Mouse (Mus musculus): Measurements from ENCODE around the gene Ilvbl.
A peak's percentile ranks its signal among the peaks of the same experiment; 100 is the strongest.
"Not testable (repeated sequence)": the region's sequence is repeated elsewhere in the genome, so short reads cannot be mapped to it uniquely, and the experiment has no call there.

Gene Ilvbl

GRCm38 (mm10) chr10:78574250-78575104 is at the start of gene Ilvbl:
TSS of gene Ilvbl (plus strand) at chr10:78574346.
- Histone ChIP-seq H3K4me1 (replicated peaks; ENCODE audit: low read depth, low read length) (peaks cover 19% of the 10 kb centered on the region), H3K9me3 (ENCODE audit: low read length) (no peaks in the 10 kb centered on the region), H3K27me3 (ENCODE audit: insufficient read depth, low read length) (peaks cover 6% of the 10 kb centered on the region; the same call in 1 of the 2 replicates), H3K36me3 (ENCODE audit: insufficient read depth, low read length) (peaks cover 30% of the 10 kb centered on the region), H3K4me3 (replicated peaks; ENCODE audit: low read length) (peak within 1 kb of the TSS; percentile 86)
- TF ChIP-seq CTCF (conservative IDR thresholded peaks at IDR 0.05; ENCODE audit: low read length) (no peak), POU5F1 (IDR thresholded peaks at IDR 0.05; ENCODE audit: borderline replicate concordance, low read length) (no peak), NANOG (IDR thresholded peaks at IDR 0.05; ENCODE audit: borderline replicate concordance, low read length) (no peak)

- H3K4me1 ChIP-seq (replicated peaks; ENCODE audit: low read depth, low read length); H3K9me3 ChIP-seq (ENCODE audit: low read length); H3K36me3 ChIP-seq (ENCODE audit: insufficient read depth, low read length); H3K4me3 ChIP-seq (replicated peaks; ENCODE audit: low read length); H3K27me3 ChIP-seq (ENCODE audit: insufficient read depth, low read length): not testable (repeated sequence)
These were observed 49.1 kb upstream of the Ilvbl start for GRCm38 (mm10) chr10:78525071-78525470.

- TF ChIP-seq POU5F1 (IDR thresholded peaks at IDR 0.05; ENCODE audit: borderline replicate concordance, low read length), result no peak
- H3K4me3 ChIP-seq (replicated peaks; ENCODE audit: low read length), result no peak overlapping the region
- no peaks in the 10 kb centered on the region for H3K9me3 ChIP-seq (ENCODE audit: low read length)
- no peaks in the 10 kb centered on the region for H3K27me3 ChIP-seq (ENCODE audit: insufficient read depth, low read length)
- no peaks in the 10 kb centered on the region for H3K36me3 ChIP-seq (ENCODE audit: insufficient read depth, low read length)
- H3K4me1 ChIP-seq (replicated peaks; ENCODE audit: low read depth, low read length), result no peaks in the 10 kb centered on the region
These were observed 48.6 kb upstream of the Ilvbl start for GRCm38 (mm10) chr10:78525511-78525910.

- TF ChIP-seq POU5F1 (IDR thresholded peaks at IDR 0.05; ENCODE audit: borderline replicate concordance, low read length) (no peak), NANOG (IDR thresholded peaks at IDR 0.05; ENCODE audit: borderline replicate concordance, low read length) (no peak), CTCF (conservative IDR thresholded peaks at IDR 0.05; ENCODE audit: low read length) (no peak)
- Histone ChIP-seq H3K4me1 (replicated peaks; ENCODE audit: low read depth, low read length) (no peaks in the 10 kb centered on the region), H3K36me3 (ENCODE audit: insufficient read depth, low read length) (no peaks in the 10 kb centered on the region), H3K4me3 (replicated peaks; ENCODE audit: low read length) (no peak overlapping the region), H3K27me3 (ENCODE audit: insufficient read depth, low read length) (no peaks in the 10 kb centered on the region), H3K9me3 (ENCODE audit: low read length) (no peaks in the 10 kb centered on the region; the same call in 1 of the 2 replicates)
These were observed 33.2 kb upstream of the Ilvbl start for GRCm38 (mm10) chr10:78540943-78541342.

- Histone ChIP-seq H3K9me3 (ENCODE audit: low read length) (no peaks in the 10 kb centered on the region), H3K4me1 (replicated peaks; ENCODE audit: low read depth, low read length) (no peaks in the 10 kb centered on the region), H3K36me3 (ENCODE audit: insufficient read depth, low read length) (no peaks in the 10 kb centered on the region), H3K4me3 (replicated peaks; ENCODE audit: low read length) (no peak overlapping the region), H3K27me3 (ENCODE audit: insufficient read depth, low read length) (0 out of 2 replicates have a peak, but pooled peaks cover 2% of the 10 kb centered on the region)
- TF ChIP-seq POU5F1 (IDR thresholded peaks at IDR 0.05; ENCODE audit: borderline replicate concordance, low read length) (no peak), CTCF (conservative IDR thresholded peaks at IDR 0.05; ENCODE audit: low read length) (no peak), NANOG (IDR thresholded peaks at IDR 0.05; ENCODE audit: borderline replicate concordance, low read length) (no peak)
These were observed 9.1 kb upstream of the Ilvbl start for GRCm38 (mm10) chr10:78565070-78565469.

GRCm38 (mm10) chr10:78569191-78569590 is 5.0 kb upstream of the Ilvbl start:
- TF ChIP-seq CTCF (conservative IDR thresholded peaks at IDR 0.05; ENCODE audit: low read length) (no peak), NANOG (IDR thresholded peaks at IDR 0.05; ENCODE audit: borderline replicate concordance, low read length) (no peak), POU5F1 (IDR thresholded peaks at IDR 0.05; ENCODE audit: borderline replicate concordance, low read length) (no peak)
- H3K27me3 ChIP-seq (ENCODE audit: insufficient read depth, low read length), result peaks cover 6% of the 10 kb centered on the region; the same call in 1 of the 2 replicates

GRCm38 (mm10) chr10:78569686-78570085 is 4.5 kb upstream of the Ilvbl start:
- Histone ChIP-seq H3K4me1 (replicated peaks; ENCODE audit: low read depth, low read length) (peaks cover 10% of the 10 kb centered on the region), H3K36me3 (ENCODE audit: insufficient read depth, low read length) (no peaks in the 10 kb centered on the region), H3K27me3 (ENCODE audit: insufficient read depth, low read length) (peaks cover 6% of the 10 kb centered on the region; the same call in 1 of the 2 replicates), H3K9me3 (ENCODE audit: low read length) (no peaks in the 10 kb centered on the region), H3K4me3 (replicated peaks; ENCODE audit: low read length) (no peak overlapping the region)
- TF ChIP-seq CTCF (conservative IDR thresholded peaks at IDR 0.05; ENCODE audit: low read length) (no peak), NANOG (IDR thresholded peaks at IDR 0.05; ENCODE audit: borderline replicate concordance, low read length) (no peak), POU5F1 (IDR thresholded peaks at IDR 0.05; ENCODE audit: borderline replicate concordance, low read length) (no peak)

More at GRCm38 (mm10) chr10:78569191-78569590, 5.0 kb upstream of the Ilvbl start:
- Histone ChIP-seq H3K4me1 (replicated peaks; ENCODE audit: low read depth, low read length) (peaks cover 10% of the 10 kb centered on the region), H3K9me3 (ENCODE audit: low read length) (no peaks in the 10 kb centered on the region), H3K36me3 (ENCODE audit: insufficient read depth, low read length) (no peaks in the 10 kb centered on the region), H3K4me3 (replicated peaks; ENCODE audit: low read length) (no peak overlapping the region)

- peaks cover 15% of the 10 kb centered on the region for H3K4me1 ChIP-seq (replicated peaks; ENCODE audit: low read depth, low read length)
- no peak for TF ChIP-seq POU5F1 (IDR thresholded peaks at IDR 0.05; ENCODE audit: borderline replicate concordance, low read length)
- TF ChIP-seq NANOG (IDR thresholded peaks at IDR 0.05; ENCODE audit: borderline replicate concordance, low read length), result no peak
- TF ChIP-seq CTCF (conservative IDR thresholded peaks at IDR 0.05; ENCODE audit: low read length), result no peak
- H3K36me3 ChIP-seq (ENCODE audit: insufficient read depth, low read length), result no peaks in the 10 kb centered on the region
- H3K9me3 ChIP-seq (ENCODE audit: low read length), result no peaks in the 10 kb centered on the region
- H3K4me3 ChIP-seq (replicated peaks; ENCODE audit: low read length), result no peak overlapping the region
- peaks cover 6% of the 10 kb centered on the region; the same call in 1 of the 2 replicates for H3K27me3 ChIP-seq (ENCODE audit: insufficient read depth, low read length)
These were observed 3.7 kb upstream of the Ilvbl start for GRCm38 (mm10) chr10:78570416-78570815.

- Histone ChIP-seq H3K36me3 (ENCODE audit: insufficient read depth, low read length) (no peaks in the 10 kb centered on the region), H3K4me1 (replicated peaks; ENCODE audit: low read depth, low read length) (peaks cover 19% of the 10 kb centered on the region), H3K4me3 (replicated peaks; ENCODE audit: low read length) (no peak overlapping the region), H3K9me3 (ENCODE audit: low read length) (no peaks in the 10 kb centered on the region), H3K27me3 (ENCODE audit: insufficient read depth, low read length) (peaks cover 6% of the 10 kb centered on the region; the same call in 1 of the 2 replicates)
- TF ChIP-seq CTCF (conservative IDR thresholded peaks at IDR 0.05; ENCODE audit: low read length), result no peak
- TF ChIP-seq POU5F1 (IDR thresholded peaks at IDR 0.05; ENCODE audit: borderline replicate concordance, low read length), result no peak
- no peak for TF ChIP-seq NANOG (IDR thresholded peaks at IDR 0.05; ENCODE audit: borderline replicate concordance, low read length)
These were observed 3.2 kb upstream of the Ilvbl start for GRCm38 (mm10) chr10:78570897-78571296.

All from E14TG2a.4 (cell line).